Mouse (Mus musculus) heart, embryonic 15.5 days (tissue): ENCODE data around the gene Siah1a. TPM values are rescaled to one million over a fixed set of nuclear protein-coding genes. Genes with fewer than 3 reads are reported as not detected.

Source experiments
- ATAC-seq: fragments of 200-750 bp; cut with Nextera tagmentation; replicated peaks from 2 replicates; pipeline ENCODE4 v1.8.0; 2017; ENCODE audit warnings: low read depth, moderate TSS enrichment; ENCODE audit not compliant: insufficient number of reproducible peaks, insufficient read depth, low FRiP score
- H3K27ac ChIP-seq: fragments of 300-500 bp; sonication (generic); 2 replicates; pipeline ENCODE4 v1.5.1; 2015; ENCODE audit warnings: mild to moderate bottlenecking, inconsistent platforms
- H3K27me3 ChIP-seq: fragments of 300-500 bp; sonication (generic); 2 replicates; pipeline ENCODE4 v1.6.1; 2015; ENCODE audit warnings: inconsistent platforms
- H3K36me3 ChIP-seq: fragments of 300-500 bp; sonication (generic); 2 replicates; pipeline ENCODE4 v1.6.1; 2015; ENCODE audit warnings: mild to moderate bottlenecking, inconsistent platforms
- H3K4me1 ChIP-seq: fragments of 300-500 bp; sonication (generic); replicated peaks from 2 replicates; pipeline ENCODE4 v1.6.1; 2015; ENCODE audit warnings: inconsistent platforms
- H3K4me2 ChIP-seq: fragments of 300-500 bp; sonication (generic); 2 replicates; pipeline ENCODE4 v1.6.1; 2015; ENCODE audit warnings: inconsistent platforms, mild to moderate bottlenecking, moderate library complexity
- H3K4me3 ChIP-seq: fragments of 300-500 bp; sonication (generic); 2 replicates; pipeline ENCODE4 v1.5.1; 2015; ENCODE audit warnings: mild to moderate bottlenecking, inconsistent platforms
- H3K9ac ChIP-seq: fragments of 300-500 bp; sonication (generic); 2 replicates; pipeline ENCODE4 v1.6.1; 2015; ENCODE audit warnings: mild to moderate bottlenecking, inconsistent platforms
- H3K9me3 ChIP-seq: fragments of 300-500 bp; sonication (generic); replicated peaks from 2 replicates; pipeline ENCODE4 v1.6.1; 2016; ENCODE audit warnings: inconsistent platforms
- WGBS: fragments of 180-500 bp; shearing (Covaris S2); methylation state at CpG from one replicate; pipeline ENCODE4 v1.1.7; 2015; ENCODE audit warnings: mixed read lengths; 5-methylcytosine and 5-hydroxymethylcytosine counted together
- polyA plus RNA-seq: library from polyadenylated mRNA; unstranded; fragments of >200 nt; fragmentation: Nextera tagmentation; extraction: Ambion mirVana; gene quantifications from 2 replicates; pipeline ENCODE4 v1.2.1, GENCODE M21; 2015

Siah1a gene
- polyA plus RNA-seq, 1 experiment from 2014 or later: 30.5 TPM

DNA sequence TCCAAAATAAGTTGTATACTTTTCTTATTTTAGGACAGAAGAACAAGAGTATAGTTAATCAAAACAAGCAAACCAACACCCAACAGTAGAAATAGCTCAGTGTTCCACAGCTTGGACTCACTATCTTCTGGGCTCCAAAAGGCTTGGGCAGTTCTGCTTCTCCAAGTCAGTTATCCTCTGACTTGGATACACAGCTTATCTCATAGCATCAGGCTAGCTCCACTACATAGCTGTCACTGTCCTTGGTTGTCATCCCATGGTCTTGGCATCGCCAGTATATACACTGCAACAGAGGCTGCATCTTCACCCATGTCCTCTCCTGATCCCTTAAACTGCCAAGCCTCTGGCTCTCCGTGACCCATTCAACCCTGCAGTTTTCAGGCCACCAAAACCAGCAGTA, 50.0 kb downstream of the Siah1a start:
- Histone ChIP-seq H3K4me1 (peaks cover 9% of the 10 kb centered on the region), H3K9me3 (no peaks in the 10 kb centered on the region), H3K4me2 (no peak overlapping the region), H3K4me3 (no peak overlapping the region), H3K27me3 (no peaks in the 10 kb centered on the region), H3K27ac (no peak overlapping the region), H3K9ac (no peak overlapping the region), H3K36me3 (0 out of 2 replicates have a peak, but pooled peaks cover 5% of the 10 kb centered on the region)
- 93% methylated on average over 2 of the region's 2 CpGs for WGBS
- ATAC-seq: no peak

DNA sequence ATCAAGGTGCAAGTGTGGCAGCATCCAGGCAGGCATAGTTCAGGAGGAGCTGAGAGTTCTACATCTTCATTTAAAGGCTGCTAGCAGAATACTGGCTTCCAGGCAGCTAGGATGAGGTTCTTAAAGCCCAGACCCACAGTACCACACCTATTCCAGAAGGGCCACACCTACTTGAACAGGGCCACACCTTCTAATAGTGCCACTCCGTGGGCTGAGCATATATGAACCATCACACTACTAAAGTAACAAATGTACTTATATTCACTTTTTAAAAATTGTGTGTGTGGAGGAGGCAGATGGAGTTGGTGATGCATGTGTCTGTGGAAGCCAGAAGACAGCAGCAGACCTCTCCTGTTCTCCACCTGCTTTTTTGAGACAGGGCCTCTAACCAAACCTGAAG, 51.7 kb downstream of the Siah1a start:
- 75% methylated on average over 1 of the region's 1 CpGs for WGBS
- Histone ChIP-seq H3K4me2 (no peak overlapping the region), H3K9ac (no peak overlapping the region), H3K4me3 (no peak overlapping the region), H3K36me3 (peaks cover 8% of the 10 kb centered on the region), H3K27me3 (no peaks in the 10 kb centered on the region), H3K27ac (no peak overlapping the region), H3K9me3 (no peaks in the 10 kb centered on the region), H3K4me1 (peaks cover 4% of the 10 kb centered on the region)
- ATAC-seq: no peak

DNA sequence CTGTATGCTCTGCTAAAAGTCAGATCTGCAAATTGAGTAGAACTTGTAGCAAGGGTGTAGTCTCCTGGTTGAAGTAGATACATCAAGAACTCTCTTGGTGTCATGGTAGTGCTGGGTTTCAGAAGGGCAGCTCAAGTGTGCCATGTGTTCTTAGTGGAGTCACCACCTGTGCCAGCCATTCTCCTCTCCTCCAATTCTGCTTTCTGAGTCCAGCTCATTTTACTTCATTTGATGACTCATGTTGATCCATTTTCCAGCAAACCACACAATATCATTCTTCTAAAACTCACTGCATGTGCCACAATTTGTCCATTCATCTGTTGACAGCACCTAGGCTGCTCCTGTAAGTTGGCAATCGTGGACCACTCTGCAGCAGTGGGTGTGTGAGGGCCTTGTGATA, 53.6 kb downstream of the Siah1a start:
- Histone ChIP-seq H3K4me2 (no peak overlapping the region), H3K9ac (no peak overlapping the region), H3K36me3 (peaks cover 14% of the 10 kb centered on the region), H3K27ac (no peak overlapping the region), H3K4me3 (no peak overlapping the region), H3K4me1 (no peaks in the 10 kb centered on the region), H3K9me3 (no peaks in the 10 kb centered on the region), H3K27me3 (no peaks in the 10 kb centered on the region)
- WGBS: 83% methylated on average over 1 of the region's 1 CpGs
- ATAC-seq: no peak

DNA sequence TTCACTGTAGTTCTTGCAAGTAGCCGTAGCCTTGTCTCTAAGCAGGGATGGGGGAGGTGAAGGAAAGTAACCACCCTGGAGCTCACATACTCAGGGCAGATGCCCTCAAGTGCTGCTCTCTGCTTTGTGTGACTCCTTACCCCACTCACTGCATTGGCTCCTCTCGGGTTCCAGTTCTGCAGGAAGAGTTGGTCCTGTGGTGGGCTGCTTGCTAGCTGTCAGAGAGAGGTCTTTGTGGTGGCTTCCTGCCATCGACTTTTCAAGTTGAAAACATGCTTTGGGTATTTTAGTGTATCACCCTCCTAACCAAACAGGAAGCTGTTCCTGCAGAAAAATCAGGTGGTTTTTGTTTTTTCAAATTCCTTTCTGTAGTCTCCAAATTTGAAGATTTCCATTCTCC, 59.1 kb downstream of the Siah1a start:
- Histone ChIP-seq H3K4me3 (no peak overlapping the region), H3K36me3 (peaks cover 9% of the 10 kb centered on the region), H3K27ac (no peak overlapping the region), H3K4me2 (no peak overlapping the region), H3K9ac (no peak overlapping the region), H3K27me3 (no peaks in the 10 kb centered on the region), H3K4me1 (no peaks in the 10 kb centered on the region), H3K9me3 (no peaks in the 10 kb centered on the region)
- WGBS: 67% methylated on average over 3 of the region's 3 CpGs
- no peak for ATAC-seq

Other genes with a start within 250 kb of the Siah1a start
- 0.04 TPM in 2 replicates for gene Abcc12, start 165.2 kb downstream of the Siah1a start, polyA plus RNA-seq
- 53.8 and 61.9 TPM in 2 replicates for gene Lonp2, start 121.9 kb downstream of the Siah1a start, polyA plus RNA-seq
- 3.9 and 4.2 TPM in 2 replicates for gene Gm10638, start 235 bp downstream of the Siah1a start, polyA plus RNA-seq
- 5.5 and 6.7 TPM in 2 replicates for gene N4bp1, start 139.3 kb upstream of the Siah1a start, polyA plus RNA-seq